Mouse (Mus musculus): ENCODE measurements around the gene Tmem98.

The Tmem98 gene

GRCm38 (mm10) chr11:80854430-80854829 lies 44.5 kb downstream of the Tmem98 start:
- DNase-seq (ENCODE audit: low read depth, low spot score), result no peak

- DNase-seq (ENCODE audit: low read depth, low spot score), result no peak
Measured at GRCm38 (mm10) chr11:80854908-80855307, 44.9 kb downstream of the Tmem98 start.

DNA sequence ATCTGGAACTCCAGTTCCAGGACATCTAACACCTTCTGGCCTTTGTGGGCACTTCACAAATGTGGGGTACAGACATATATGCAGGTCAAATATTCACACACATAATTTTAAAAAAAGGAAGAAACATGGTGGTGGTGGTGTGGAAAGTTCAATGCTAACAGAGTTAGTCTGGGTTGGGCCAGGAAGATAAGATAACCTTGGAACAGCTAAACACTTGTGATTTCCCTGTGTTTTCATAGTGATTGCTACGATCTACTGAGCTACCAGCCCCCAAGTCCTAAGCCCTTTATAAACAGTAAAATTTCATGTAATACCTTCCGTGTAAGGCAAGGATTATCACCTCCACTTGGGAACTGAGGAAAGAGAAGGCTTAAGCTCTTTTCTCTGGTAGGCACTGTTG lies 46.9 kb downstream of the Tmem98 start:
- no peak for DNase-seq (ENCODE audit: low read depth, low spot score)

DNA sequence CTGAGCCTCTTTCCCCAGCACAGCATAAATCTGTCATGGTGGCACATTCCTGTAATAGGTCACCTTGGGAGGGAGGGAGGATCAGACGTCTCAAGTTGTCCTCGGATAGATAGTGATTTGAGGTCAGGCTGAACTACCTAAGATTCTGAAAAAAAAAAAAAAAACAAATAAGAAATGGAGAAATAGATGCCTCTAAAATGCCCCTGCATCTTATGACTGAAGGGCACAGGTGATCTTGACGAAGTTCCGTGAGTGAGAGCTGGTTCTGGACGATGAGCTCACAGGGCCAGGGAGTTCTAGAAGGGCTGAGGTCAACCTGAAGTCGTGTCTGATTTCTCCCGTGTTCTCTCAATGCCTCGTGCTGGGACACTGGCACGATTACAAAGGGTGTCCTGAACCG lies 48.1 kb downstream of the Tmem98 start, which contains the start of gene Spaca3:
Gene Spaca3, plus strand, starts transcription at position 301 of the 400 bp plus-strand sequence.
- DNase-seq (ENCODE audit: low read depth, low spot score), result no peak

GRCm38 (mm10) chr11:80862941-80863340 lies 53.0 kb downstream of the Tmem98 start:
- no peak for DNase-seq (ENCODE audit: low read depth, low spot score)

GRCm38 (mm10) chr11:80868039-80868438 lies 58.1 kb downstream of the Tmem98 start:
- no peak for DNase-seq (ENCODE audit: low read depth, low spot score)
